Mouse (Mus musculus): Measurements from ENCODE around the gene Agbl5.

- TF ChIP-seq CTCF (conservative IDR thresholded peaks at IDR 0.05; ENCODE audit: insufficient read depth, insufficient read length, low read depth, low read length) (peak; percentile 81), POLR2A (IDR thresholded peaks at IDR 0.05; ENCODE audit: low read depth, low read length) (peak; percentile 13)
Observed at GRCm38 (mm10) chr5:30915974-30916433, 27.5 kb downstream of the Agbl5 start.
